26 mouse cellular contexts compared by ENCODE assay signal in the genomic region with DNA sequence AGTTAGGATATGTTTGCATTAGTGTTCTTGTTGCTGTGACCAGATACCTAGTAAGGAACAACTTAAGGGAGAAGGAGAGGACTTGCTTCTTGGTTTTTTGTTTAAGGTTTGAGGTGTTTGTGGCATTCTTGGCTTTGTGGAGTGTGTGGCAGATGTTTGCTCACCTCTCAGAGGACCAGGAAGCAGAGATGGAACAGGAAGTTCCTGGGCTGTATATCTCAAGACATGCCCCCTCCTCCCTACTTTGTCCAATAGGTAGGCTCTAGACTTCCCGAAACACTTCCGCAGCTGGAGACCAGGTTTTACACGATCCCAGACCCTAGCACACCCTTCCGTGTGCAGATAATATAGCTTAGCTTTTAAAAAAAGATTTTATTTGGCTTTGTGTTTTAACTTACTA. TPM values are rescaled to one million over a fixed set of nuclear protein-coding genes. Genes with fewer than 3 reads are reported as not detected.
DNase-seq lines count a peak whose midpoint lies in the region; ATAC-seq and TF ChIP-seq lines count a peak whose summit lies in the region.
"Had no signal": no experiment of that assay in that cellular context is flagged by ENCODE, and none has a peak within 500 bp of the region (broad histone marks: within the 10 kb centered on the region; RNA-seq: fewer than 3 reads in every experiment).

No protein-coding gene starts in this region.

- H3K9ac ChIP-seq in intestine, postnatal 0 days (ENCODE audit: low read depth, low read length): no peak overlapping the region
- no peak overlapping the region for H3K9ac ChIP-seq in intestine, embryonic 15.5 days
- H3K9ac ChIP-seq: embryonic facial prominence, embryonic 13.5 days; forebrain, embryonic 12.5 days; forebrain, embryonic 15.5 days; heart, embryonic 13.5 days; hindbrain, embryonic 14.5 days had no signal

- peaks cover 14% of the 10 kb centered on the region for H3K36me3 ChIP-seq in intestine, postnatal 0 days (ENCODE audit: control insufficient read depth, insufficient read depth)
- H3K36me3 ChIP-seq in intestine, embryonic 15.5 days: 0 out of 2 replicates have a peak, but pooled peaks cover 8% of the 10 kb centered on the region

- H3K27ac ChIP-seq in intestine, postnatal 0 days (ENCODE audit: low read depth, low read length): 0 out of 2 replicates have a peak overlapping the region, but pooled peaks have one; percentile 24
- no peak overlapping the region for H3K27ac ChIP-seq in intestine, embryonic 15.5 days
- H3K27ac ChIP-seq: embryonic facial prominence, embryonic 10.5 days; embryonic facial prominence, embryonic 13.5 days; forebrain, embryonic 12.5 days; forebrain, embryonic 15.5 days; heart, embryonic 10.5 days; heart, embryonic 13.5 days; hindbrain, embryonic 14.5 days; hindbrain, postnatal 0 days had no signal

- no peak for TF ChIP-seq CTCF in intestine, postnatal 0 days (IDR thresholded peaks at IDR 0.05; ENCODE audit: low read depth)

- H3K4me3 ChIP-seq in intestine, postnatal 0 days (ENCODE audit: low read depth, low read length): no peak overlapping the region
- no peak overlapping the region for H3K4me3 ChIP-seq in intestine, embryonic 15.5 days (replicated peaks)
- H3K4me3 ChIP-seq: embryonic facial prominence, embryonic 10.5 days; embryonic facial prominence, embryonic 13.5 days; erythroblast, embryonic 14.5 days; forebrain, embryonic 12.5 days; forebrain, embryonic 15.5 days; heart, embryonic 10.5 days; heart, embryonic 13.5 days had no signal

- DNase-seq in lung, postnatal 25 days (ENCODE audit: low spot score): peak; percentile 13
- no peak for DNase-seq in lung, postnatal 10 days
- DNase-seq in R1 (ENCODE audit: low read depth, low spot score): peak; percentile 22
- DNase-seq: adrenal gland, adult 8-10 months; adrenal gland, postnatal 25 days; cerebellum, adult 11-12 months; cerebellum, adult 8-10 months; cerebellum, postnatal 36 days; embryo, embryonic 11 days; gastrocnemius, postnatal 25 days; heart, adult 18-20 months; heart, postnatal 10 days; heart, postnatal 4 days had no signal

- no peak for ATAC-seq in intestine, postnatal 0 days
- ATAC-seq in intestine, embryonic 15.5 days: no peak
- ATAC-seq in inflammation-experienced regulatory T-cells, adult 6 months: no peak
- ATAC-seq: activated CD4-positive, CD25-positive, alpha-beta regulatory T cell, adult 4 months; forebrain, embryonic 15.5 days; hindbrain, postnatal 0 days had no signal

- H3K9me3 ChIP-seq in intestine, postnatal 0 days (ENCODE audit: control insufficient read depth): no peaks in the 10 kb centered on the region
- H3K9me3 ChIP-seq in intestine, embryonic 15.5 days: no peaks in the 10 kb centered on the region
- H3K9me3 ChIP-seq: embryonic facial prominence, embryonic 10.5 days; embryonic facial prominence, embryonic 13.5 days; forebrain, embryonic 12.5 days; forebrain, embryonic 15.5 days; heart, embryonic 10.5 days; heart, embryonic 13.5 days had no signal

- H3K27me3 ChIP-seq in intestine, postnatal 0 days (replicated peaks; ENCODE audit: control insufficient read depth, insufficient read depth, low read length): no peaks in the 10 kb centered on the region
- no peaks in the 10 kb centered on the region for H3K27me3 ChIP-seq in intestine, embryonic 15.5 days (replicated peaks)
- H3K27me3 ChIP-seq: embryonic facial prominence, embryonic 13.5 days; forebrain, embryonic 12.5 days; forebrain, embryonic 15.5 days; heart, embryonic 13.5 days had no signal

- H3K4me1 ChIP-seq in intestine, postnatal 0 days (replicated peaks; ENCODE audit: control insufficient read depth, insufficient read depth, low read length): no peaks in the 10 kb centered on the region
- H3K4me1 ChIP-seq in intestine, embryonic 15.5 days (replicated peaks): no peaks in the 10 kb centered on the region
- H3K4me1 ChIP-seq: embryonic facial prominence, embryonic 10.5 days; embryonic facial prominence, embryonic 13.5 days; forebrain, embryonic 12.5 days; forebrain, embryonic 15.5 days; heart, embryonic 10.5 days had no signal

- H3K4me2 ChIP-seq in intestine, postnatal 0 days (replicated peaks; ENCODE audit: low read depth): no peak overlapping the region
- H3K4me2 ChIP-seq in intestine, embryonic 15.5 days (replicated peaks): no peak overlapping the region
- H3K4me2 ChIP-seq: embryonic facial prominence, embryonic 13.5 days; forebrain, embryonic 12.5 days; forebrain, embryonic 15.5 days; heart, embryonic 13.5 days; hindbrain, embryonic 14.5 days had no signal

- whole genome bisulfite sequencing in intestine, postnatal 0 days: 92% methylated on average over 4 of the region's 4 CpGs
- 86% methylated on average over 4 of the region's 4 CpGs for WGBS in intestine, embryonic 15.5 days

RNA-seq across cellular contexts. Expression of a gene that starts 10.2 kb away (rescaled TPM):
- 6.0 and 6.3 TPM in 2 replicates for polyA plus RNA-seq in intestine, postnatal 0 days (2015; fragmentation: Nextera tagmentation; extraction: Ambion mirVana)
- polyA plus RNA-seq in intestine, embryonic 15.5 days (2015; fragmentation: Nextera tagmentation; extraction: Ambion mirVana): 13.9 TPM in 2 replicates
- 10 to 100 TPM; 14.1 to 18.9 (median 16.0) TPM for polyA plus RNA-seq in inflammation-experienced regulatory T-cells, adult 6 months (2017; shearing (Covaris generic))
